Mouse (Mus musculus) lung, postnatal 0 days (tissue): ENCODE measurements around the gene Smg6.

Source experiments
- CTCF ChIP-seq: IDR thresholded peaks from 2 replicates; pipeline ENCODE4 v1.5.1; 2016; ENCODE audit warnings: antibody characterized with exemption, mild to moderate bottlenecking
- EP300 ChIP-seq: IDR thresholded peaks from 2 replicates; pipeline ENCODE4 v1.6.1; 2016; ENCODE audit warnings: antibody characterized with exemption, mild to moderate bottlenecking, control low read depth

- peak; percentile 15; the same call in 1 of the 2 replicates for TF ChIP-seq CTCF
- peak; percentile 71 for TF ChIP-seq EP300
Observed at GRCm38 (mm10) chr11:75152603-75153557, 227.3 kb downstream of the Smg6 start.
